Mouse (Mus musculus): Measurements from ENCODE around the gene Dcun1d5.

DNA sequence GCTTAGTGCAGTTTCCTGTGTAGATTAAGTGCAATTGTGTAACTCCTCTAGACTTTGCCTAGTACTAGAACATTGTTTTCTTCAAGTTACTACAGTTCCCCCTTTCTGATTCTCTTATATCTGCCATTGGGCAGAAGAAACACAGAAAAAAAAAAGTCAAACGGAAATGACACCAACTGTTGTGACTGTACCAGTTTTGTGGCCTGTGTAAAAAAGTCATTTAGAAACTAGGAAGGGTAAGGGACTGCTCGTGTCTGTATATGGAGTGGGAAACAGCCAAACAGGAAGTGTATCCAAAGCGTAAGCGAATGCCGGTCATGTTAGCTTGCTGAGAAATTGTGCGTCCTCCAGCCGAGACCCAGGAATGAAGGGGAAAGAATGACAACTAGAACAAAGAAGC is 37.1 kb downstream of the Dcun1d5 start:
- TF ChIP-seq CTCF (IDR thresholded peaks at IDR 0.05; ENCODE audit: borderline replicate concordance, insufficient read depth, low read length) = no peak
- TF ChIP-seq POLR2A (IDR thresholded peaks at IDR 0.05; ENCODE audit: low read depth, low read length) = no peak

All from embryonic fibroblast, embryonic 13.5 days (primary cell).